Mouse (Mus musculus) forebrain, embryonic 13.5 days (tissue): ENCODE measurements around the gene Mafg. TPM values are rescaled to one million over a fixed set of nuclear protein-coding genes. Genes with fewer than 3 reads are reported as not detected.

Experiments used
- ATAC-seq: fragments of 200-750 bp; cut with Nextera tagmentation; 2 replicates; pipeline ENCODE4 v1.8.0; 2017
- H3K27ac ChIP-seq: fragments of 300-500 bp; sonication (generic); 2 replicates; pipeline ENCODE4 v1.5.1; 2015; ENCODE audit warnings: inconsistent platforms, mild to moderate bottlenecking, moderate library complexity
- H3K27me3 ChIP-seq: fragments of 300-500 bp; sonication (generic); 2 replicates; pipeline ENCODE4 v1.6.1; 2015; ENCODE audit warnings: mild to moderate bottlenecking, inconsistent platforms
- H3K36me3 ChIP-seq: fragments of 300-500 bp; sonication (generic); 2 replicates; pipeline ENCODE4 v1.6.1; 2015; ENCODE audit warnings: mild to moderate bottlenecking, inconsistent platforms; ENCODE audit not compliant: poor library complexity, severe bottlenecking
- H3K4me1 ChIP-seq: fragments of 300-500 bp; sonication (generic); 2 replicates; pipeline ENCODE4 v1.6.1; 2015; ENCODE audit warnings: inconsistent platforms
- H3K4me2 ChIP-seq: fragments of 300-500 bp; sonication (generic); 2 replicates; pipeline ENCODE4 v1.6.1; 2015; ENCODE audit warnings: inconsistent platforms, mild to moderate bottlenecking, moderate library complexity
- H3K4me3 ChIP-seq: fragments of 300-500 bp; sonication (generic); 2 replicates; pipeline ENCODE4 v1.5.1; 2015; ENCODE audit warnings: mild to moderate bottlenecking, inconsistent platforms
- H3K9ac ChIP-seq: fragments of 300-500 bp; sonication (generic); 2 replicates; pipeline ENCODE4 v1.6.1; 2015; ENCODE audit warnings: mild to moderate bottlenecking, inconsistent platforms
- H3K9me3 ChIP-seq: fragments of 300-500 bp; sonication (generic); replicated peaks from 2 replicates; pipeline ENCODE4 v1.6.1; 2016; ENCODE audit warnings: inconsistent platforms
- WGBS: fragments of 180-500 bp; shearing (Covaris S2); methylation state at CpG from one replicate; pipeline ENCODE4 v1.1.7; 2015; 5-methylcytosine and 5-hydroxymethylcytosine counted together
- polyA plus RNA-seq: library from polyadenylated mRNA; unstranded; fragments of >200 nt; fragmentation: Nextera tagmentation; extraction: Ambion mirVana; gene quantifications from 2 replicates; pipeline ENCODE4 v1.2.1, GENCODE M21; 2015

Mafg gene
- polyA plus RNA-seq, 1 experiment from 2014 or later: 24.1 TPM

DNA sequence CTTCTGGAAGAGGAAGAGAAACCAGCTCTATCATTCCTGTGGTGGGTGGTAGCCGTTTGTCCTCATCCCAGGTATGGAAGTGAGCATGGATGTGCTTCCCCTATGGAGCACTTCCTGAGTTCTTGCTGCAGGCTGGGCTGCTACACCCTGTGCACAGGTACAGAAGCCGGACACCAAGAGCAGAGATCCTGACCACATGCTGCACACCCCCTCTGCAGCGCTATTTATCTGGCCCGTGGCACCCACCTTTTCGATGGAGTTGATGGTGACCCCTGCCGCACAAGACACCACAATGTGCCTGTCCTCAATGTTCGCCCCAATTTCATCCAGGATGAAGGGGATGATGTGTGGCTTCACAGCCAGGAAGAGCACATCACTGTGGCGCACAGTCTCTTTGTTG is 8.5 kb upstream of the Mafg start:
- H3K4me1 ChIP-seq: peaks cover 15% of the 10 kb centered on the region
- H3K4me3 ChIP-seq: no peak overlapping the region
- H3K27me3 ChIP-seq: peaks cover 11% of the 10 kb centered on the region
- no peak overlapping the region for H3K9ac ChIP-seq
- no peak overlapping the region for H3K4me2 ChIP-seq
- H3K36me3 ChIP-seq: no peaks in the 10 kb centered on the region
- H3K9me3 ChIP-seq: no peaks in the 10 kb centered on the region
- no peak for ATAC-seq
- 94% methylated on average over 8 of the region's 8 CpGs for WGBS
- no peak overlapping the region for H3K27ac ChIP-seq

DNA sequence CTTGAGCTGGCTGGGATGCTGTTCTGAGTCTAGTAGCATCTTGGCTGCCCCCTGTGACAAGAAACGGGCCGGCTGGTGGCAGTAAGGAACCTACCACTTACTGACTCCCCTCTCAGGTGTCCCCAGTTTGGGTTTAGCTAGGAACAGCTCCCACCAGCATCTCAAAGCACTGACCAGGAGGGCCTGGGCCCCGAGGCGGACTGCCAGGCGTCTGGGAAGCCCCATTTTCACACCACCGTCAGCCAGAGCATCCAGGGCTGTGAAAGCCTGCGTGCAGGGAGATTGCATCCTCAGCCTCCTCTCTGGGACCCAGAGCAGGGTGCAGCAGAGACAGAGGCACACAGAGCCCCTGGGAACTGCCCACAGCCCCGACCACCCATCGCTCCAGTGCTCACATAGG is 7.9 kb upstream of the Mafg start:
- no peak overlapping the region for H3K4me3 ChIP-seq
- no peak overlapping the region for H3K27ac ChIP-seq
- peaks cover 9% of the 10 kb centered on the region for H3K27me3 ChIP-seq
- 72% methylated on average over 9 of the region's 9 CpGs for WGBS
- H3K9ac ChIP-seq: no peak overlapping the region; the same call in 1 of the 2 replicates
- H3K9me3 ChIP-seq: no peaks in the 10 kb centered on the region
- no peak overlapping the region for H3K4me2 ChIP-seq
- H3K4me1 ChIP-seq: peaks cover 15% of the 10 kb centered on the region
- no peaks in the 10 kb centered on the region for H3K36me3 ChIP-seq
- no peak for ATAC-seq

DNA sequence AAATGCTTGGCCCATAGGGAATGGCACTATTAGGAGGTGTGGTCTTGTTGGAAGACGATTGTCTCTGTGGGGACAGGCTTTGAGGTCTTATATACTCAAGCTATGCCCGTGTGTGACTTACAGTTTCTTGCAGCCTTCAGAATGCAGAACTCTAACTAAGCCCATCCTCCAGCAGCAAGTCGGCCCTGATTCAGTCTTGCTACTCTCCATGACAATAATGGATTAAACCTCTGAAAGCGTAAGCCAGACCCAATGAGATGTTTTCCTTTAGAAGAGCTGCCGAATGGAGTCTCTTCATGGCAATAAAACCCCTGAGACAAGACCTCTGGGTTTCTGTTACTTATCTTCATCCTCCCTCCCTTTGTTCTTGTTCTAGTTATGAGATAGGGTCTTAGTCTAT is 1.4 kb upstream of the Mafg start:
- Histone ChIP-seq H3K27me3 (no peaks in the 10 kb centered on the region), H3K4me3 (no peak overlapping the region), H3K36me3 (no peaks in the 10 kb centered on the region), H3K4me2 (no peak overlapping the region), H3K27ac (no peak overlapping the region), H3K4me1 (peaks cover 26% of the 10 kb centered on the region), H3K9ac (no peak overlapping the region), H3K9me3 (no peaks in the 10 kb centered on the region)
- no peak for ATAC-seq
- WGBS: 77% methylated on average over 5 of the region's 5 CpGs

DNA sequence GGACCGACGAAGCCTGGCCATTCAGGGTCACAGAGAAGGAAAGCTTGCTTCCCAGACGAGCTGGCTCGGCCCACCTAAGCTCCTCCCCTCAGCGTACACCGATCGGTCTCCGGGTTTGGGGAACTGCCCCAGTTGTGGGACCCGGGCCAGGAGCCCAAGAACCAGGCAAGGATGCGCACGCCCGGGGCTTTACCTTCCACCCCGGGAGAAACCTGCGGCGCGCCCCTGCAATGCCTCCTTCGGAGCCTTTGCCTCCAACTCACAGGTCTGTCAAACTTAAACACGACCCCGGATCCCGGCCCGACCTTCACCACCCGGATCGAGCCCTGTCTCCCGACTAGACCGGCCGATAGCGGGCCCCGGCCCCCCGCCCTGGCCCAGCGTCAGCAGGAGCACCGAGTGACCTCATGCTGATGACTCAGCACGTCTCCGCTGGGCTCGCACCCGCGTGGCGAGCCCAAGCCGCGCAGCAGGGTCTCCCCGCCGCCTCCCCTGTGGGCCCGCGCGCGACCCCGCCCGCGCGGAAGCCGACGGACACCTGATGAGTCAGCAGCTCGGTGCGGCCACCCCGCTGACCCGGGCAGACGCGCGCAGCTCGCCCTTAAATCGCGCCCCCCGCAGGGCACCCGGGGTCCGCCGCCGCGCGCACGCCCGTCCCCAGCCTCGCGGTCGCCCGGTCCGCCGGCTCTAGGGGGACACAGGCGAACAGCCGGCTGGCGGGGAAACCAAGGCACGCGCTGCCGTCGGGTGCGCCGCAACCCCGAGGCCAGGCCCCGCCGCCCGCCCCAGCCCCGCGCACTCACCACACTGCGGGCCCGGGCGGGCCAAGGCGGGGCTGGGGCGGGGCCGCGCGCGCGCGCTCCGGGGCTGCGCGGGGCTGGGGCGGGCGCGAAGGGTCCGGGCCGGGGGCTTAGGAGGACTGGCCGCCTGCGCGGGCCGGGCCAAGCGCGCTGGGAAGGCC is 561 bp downstream of the Mafg start:
- Histone ChIP-seq H3K9me3 (no peaks in the 10 kb centered on the region), H3K9ac (peak overlapping the region; percentile 94), H3K27ac (peak overlapping the region; percentile 81), H3K36me3 (peaks cover 15% of the 10 kb centered on the region), H3K27me3 (no peaks in the 10 kb centered on the region), H3K4me1 (peaks cover 32% of the 10 kb centered on the region), H3K4me3 (peak overlapping the region; percentile 98), H3K4me2 (peak overlapping the region; percentile 90)
- under 1% methylated on average over 90 of the region's 116 CpGs for WGBS
- peak; percentile 88 for ATAC-seq

DNA sequence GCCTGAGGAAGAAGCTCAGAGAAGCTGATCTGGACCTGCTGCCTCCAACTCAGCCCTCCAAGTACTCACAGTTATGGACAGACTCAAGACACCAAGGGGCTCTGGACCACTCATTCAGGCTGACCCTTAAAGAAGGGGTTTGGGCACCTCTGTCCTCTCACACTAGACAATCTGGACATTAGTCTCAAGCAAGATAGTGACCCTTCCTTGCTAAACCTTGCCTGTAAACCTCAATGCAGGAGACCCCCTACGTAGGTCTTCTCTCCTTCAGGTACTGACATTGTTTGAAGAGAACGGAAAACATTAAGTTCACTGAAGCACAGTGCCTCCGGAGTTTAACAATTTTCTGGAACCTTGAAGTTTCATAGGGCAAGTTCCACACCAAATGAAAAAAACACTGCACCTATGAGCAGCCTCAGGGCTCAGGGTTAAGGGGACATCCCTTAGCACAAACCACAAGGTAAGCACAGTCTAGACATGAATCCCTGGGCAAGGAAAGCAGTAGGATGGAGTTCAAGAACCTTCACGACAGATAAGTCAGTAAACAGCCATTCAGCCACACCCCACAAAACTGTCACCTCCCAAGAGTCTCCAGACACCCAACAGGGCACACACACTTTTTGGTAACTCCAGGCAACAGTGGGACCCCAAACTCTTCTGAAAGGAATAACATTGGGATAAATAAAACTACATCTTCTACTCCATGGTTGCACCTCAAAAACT is 1.5 kb downstream of the Mafg start:
- H3K27ac ChIP-seq: no peak overlapping the region
- no peaks in the 10 kb centered on the region for H3K27me3 ChIP-seq
- peaks cover 24% of the 10 kb centered on the region for H3K36me3 ChIP-seq
- peak overlapping the region; percentile 90 for H3K4me2 ChIP-seq
- WGBS: 62% methylated on average over 4 of the region's 4 CpGs
- H3K9ac ChIP-seq: peak overlapping the region; percentile 94
- no peak for ATAC-seq
- H3K4me1 ChIP-seq: peaks cover 32% of the 10 kb centered on the region
- H3K4me3 ChIP-seq: peak overlapping the region; percentile 98
- no peaks in the 10 kb centered on the region for H3K9me3 ChIP-seq

DNA sequence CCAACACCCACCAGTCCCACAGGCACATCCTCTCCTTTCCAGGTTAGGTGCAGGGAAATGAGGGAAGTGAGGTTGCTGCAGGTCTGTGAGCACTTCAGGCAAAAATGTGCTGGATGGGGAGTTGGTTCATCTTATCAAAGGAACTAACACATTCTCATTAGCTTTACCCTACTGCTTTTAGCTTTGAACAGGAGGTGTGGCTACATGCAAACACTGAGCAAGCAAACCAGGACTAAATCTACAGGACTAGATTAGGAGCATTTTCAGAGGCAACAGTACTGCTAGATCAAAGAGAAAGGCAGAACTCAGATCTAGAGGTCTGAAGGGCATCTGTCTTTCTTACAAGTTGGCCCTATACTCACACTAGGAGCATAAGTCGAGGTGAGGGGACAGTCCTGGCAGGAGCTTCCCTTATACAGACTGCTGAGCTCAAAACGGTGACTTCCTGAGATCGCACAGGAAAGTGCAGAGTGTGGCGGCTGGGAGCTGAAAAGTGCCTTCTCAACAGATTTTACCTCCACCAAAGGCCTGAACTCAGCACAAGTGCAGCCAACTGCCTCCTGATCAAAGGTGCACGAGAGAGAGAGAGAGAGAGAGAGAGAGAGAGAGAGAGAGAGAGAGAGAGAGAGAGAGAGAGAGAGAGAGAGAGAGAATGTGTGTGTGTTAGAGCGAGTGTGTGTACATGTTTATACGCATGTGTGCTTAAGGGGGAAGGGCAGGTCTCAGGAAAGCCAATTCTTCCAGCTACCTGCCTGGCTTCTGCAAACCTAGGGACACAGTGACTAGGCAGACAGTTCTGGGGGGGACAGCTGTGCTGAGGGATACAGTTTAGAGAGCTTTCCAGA is 2.3 kb downstream of the Mafg start:
- Histone ChIP-seq H3K4me1 (peaks cover 32% of the 10 kb centered on the region), H3K9ac (peak overlapping the region; percentile 53), H3K9me3 (no peaks in the 10 kb centered on the region), H3K4me3 (no peak overlapping the region), H3K4me2 (peak overlapping the region; percentile 90), H3K36me3 (peaks cover 27% of the 10 kb centered on the region), H3K27me3 (no peaks in the 10 kb centered on the region), H3K27ac (no peak overlapping the region)
- 36% methylated on average over 7 of the region's 7 CpGs for WGBS
- no peak for ATAC-seq

DNA sequence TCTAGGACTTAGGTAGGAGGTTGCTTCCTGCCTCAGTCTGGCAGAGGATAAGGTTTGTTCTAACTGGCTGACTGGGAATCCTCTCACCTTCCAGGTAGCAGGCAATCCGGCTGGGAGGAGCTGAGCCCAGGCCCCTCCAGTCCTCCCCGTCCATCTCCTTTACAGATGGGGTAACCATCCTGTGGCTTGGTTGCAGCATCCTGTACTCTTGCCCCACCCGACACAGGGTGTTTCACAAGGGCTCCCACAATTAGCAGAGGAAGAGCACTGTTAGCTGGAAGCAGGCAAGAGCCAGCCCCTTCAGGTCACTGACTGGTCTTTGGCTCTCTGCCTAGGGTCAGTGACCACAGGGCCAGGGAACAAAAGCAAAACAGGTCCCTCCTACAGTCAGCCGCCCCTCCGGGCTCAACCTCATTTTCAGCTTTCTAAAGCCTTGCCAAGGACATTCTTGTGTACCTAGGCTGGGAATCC is 3.0 kb downstream of the Mafg start:
- Histone ChIP-seq H3K9me3 (no peaks in the 10 kb centered on the region), H3K9ac (peak overlapping the region; percentile 53; the same call in 1 of the 2 replicates), H3K27ac (no peak overlapping the region), H3K4me2 (peak overlapping the region; percentile 12), H3K4me3 (no peak overlapping the region), H3K27me3 (no peaks in the 10 kb centered on the region), H3K36me3 (peaks cover 27% of the 10 kb centered on the region), H3K4me1 (peaks cover 37% of the 10 kb centered on the region)
- 36% methylated on average over 5 of the region's 5 CpGs for WGBS
- ATAC-seq: no peak

DNA sequence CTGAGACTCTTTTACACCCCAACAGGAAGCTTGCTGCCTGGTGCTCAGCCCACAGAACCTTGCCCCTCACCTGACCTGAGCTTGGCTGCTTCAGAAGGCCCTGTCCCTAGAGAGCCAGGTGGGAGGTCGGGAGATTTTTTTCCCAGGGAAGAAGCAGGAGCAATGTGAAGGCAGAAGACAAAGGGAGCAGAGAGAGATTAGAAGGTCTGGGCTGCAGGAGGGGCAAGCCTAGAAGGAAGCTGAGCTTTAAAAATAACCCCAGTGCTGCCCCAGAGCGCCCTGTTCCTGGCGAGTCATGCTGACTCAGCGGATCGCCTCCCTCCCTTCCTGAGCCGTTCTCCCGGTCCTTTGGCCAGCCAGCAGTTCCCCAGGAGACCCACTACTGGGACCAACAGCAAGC is 3.5 kb downstream of the Mafg start:
- H3K4me3 ChIP-seq: no peak overlapping the region
- peak overlapping the region; percentile 1; the same call in 1 of the 2 replicates for H3K4me2 ChIP-seq
- H3K9me3 ChIP-seq: no peaks in the 10 kb centered on the region
- no peak overlapping the region for H3K27ac ChIP-seq
- H3K4me1 ChIP-seq: peaks cover 42% of the 10 kb centered on the region
- 32% methylated on average over 7 of the region's 7 CpGs for WGBS
- peaks cover 27% of the 10 kb centered on the region for H3K36me3 ChIP-seq
- no peak for ATAC-seq
- 0 out of 2 replicates have a peak overlapping the region, but pooled peaks have one; percentile 2 for H3K9ac ChIP-seq
- no peaks in the 10 kb centered on the region for H3K27me3 ChIP-seq

DNA sequence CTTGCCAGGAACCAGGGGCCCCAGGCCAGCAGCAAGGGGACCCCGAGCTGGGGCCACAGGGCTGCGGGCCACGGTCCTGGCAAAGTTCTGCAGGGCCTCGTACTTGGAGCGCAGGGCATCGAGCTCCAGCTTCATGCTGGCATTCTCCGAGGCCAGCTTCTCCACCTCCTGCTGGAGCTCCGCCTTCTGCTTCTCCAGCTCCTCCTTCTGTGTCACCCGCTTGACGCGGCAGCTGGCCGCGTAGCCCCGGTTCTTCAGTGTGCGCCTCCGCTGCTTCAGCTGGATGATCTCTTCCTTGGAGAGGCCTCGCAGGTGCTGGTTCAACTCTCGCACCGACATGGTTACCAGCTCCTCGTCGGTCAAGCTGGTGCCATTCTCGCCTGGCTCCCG is 4.1 kb downstream of the Mafg start:
- no peaks in the 10 kb centered on the region for H3K27me3 ChIP-seq
- H3K9me3 ChIP-seq: no peaks in the 10 kb centered on the region
- H3K4me2 ChIP-seq: peak overlapping the region; percentile 1; the same call in 1 of the 2 replicates
- H3K9ac ChIP-seq: no peak overlapping the region
- H3K27ac ChIP-seq: no peak overlapping the region
- H3K4me3 ChIP-seq: no peak overlapping the region
- 72% methylated on average over 23 of the region's 23 CpGs for WGBS
- no peak for ATAC-seq
- H3K4me1 ChIP-seq: peaks cover 42% of the 10 kb centered on the region
- H3K36me3 ChIP-seq: peaks cover 27% of the 10 kb centered on the region

DNA sequence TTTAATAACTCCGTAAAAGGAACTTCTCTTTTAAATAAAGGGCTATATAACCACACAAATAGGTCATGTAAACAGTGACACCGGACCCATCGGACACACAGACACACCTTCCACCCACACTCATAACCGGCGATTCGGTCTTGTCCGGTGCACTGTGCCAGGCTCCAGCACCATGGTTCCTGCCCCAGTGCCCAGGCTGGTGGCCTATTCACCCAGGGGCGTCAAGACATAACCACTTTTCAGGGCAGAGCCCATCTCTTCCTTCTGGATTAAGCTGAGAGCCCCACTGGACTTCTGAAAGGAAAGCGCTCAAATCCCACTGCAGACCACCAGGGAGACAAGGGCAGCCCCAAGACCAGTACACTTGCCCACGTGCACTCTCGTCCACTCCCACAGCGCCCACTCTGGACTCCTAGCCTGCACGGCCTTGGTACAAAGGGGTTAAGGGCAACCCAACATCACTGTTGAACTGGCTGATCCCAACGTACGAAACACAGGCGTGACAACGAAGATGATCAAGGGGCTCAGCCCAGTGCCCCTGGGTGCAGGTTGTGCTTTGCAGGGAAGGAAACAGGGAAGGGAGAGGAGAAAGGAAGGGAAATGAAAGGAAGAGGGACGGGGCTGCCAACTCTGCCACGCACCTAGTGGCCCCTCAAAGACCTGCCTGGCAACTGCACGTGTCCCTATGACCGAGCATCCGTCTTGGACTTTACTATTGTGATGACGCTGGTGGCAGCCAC is 4.6 kb downstream of the Mafg start:
- no peaks in the 10 kb centered on the region for H3K27me3 ChIP-seq
- no peak for ATAC-seq
- H3K36me3 ChIP-seq: peaks cover 27% of the 10 kb centered on the region
- 92% methylated on average over 23 of the region's 23 CpGs for WGBS
- H3K9ac ChIP-seq: no peak overlapping the region
- H3K4me1 ChIP-seq: peaks cover 48% of the 10 kb centered on the region
- no peak overlapping the region for H3K4me3 ChIP-seq
- no peaks in the 10 kb centered on the region for H3K9me3 ChIP-seq
- H3K4me2 ChIP-seq: no peak overlapping the region
- H3K27ac ChIP-seq: no peak overlapping the region
